8 mouse cellular contexts compared by ENCODE assay signal in the genomic region with DNA sequence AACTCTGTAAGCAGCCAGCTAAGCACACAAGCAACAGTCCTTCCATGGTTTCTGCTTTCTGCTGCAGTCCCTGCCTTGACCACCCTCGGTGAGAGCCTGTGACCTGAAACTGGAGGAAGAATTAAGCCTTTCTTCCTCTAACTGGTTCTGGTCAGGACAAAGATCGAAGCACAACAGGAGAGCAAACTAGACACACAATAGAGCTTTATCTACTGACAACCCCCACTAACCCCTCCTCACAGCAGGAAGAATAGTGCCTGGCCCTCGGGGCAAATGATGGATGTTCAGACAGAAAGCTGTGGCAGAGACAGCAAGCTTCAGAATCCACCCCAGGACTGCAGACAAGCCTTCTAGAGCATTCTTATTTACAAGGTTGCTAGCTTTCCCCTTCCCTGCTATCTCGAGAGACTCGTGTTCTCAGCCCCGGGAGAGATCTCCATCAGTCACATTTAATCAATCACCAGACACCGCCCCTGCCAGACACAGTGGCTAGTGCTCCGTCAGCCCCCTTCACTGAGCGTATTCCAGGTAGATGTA. TPM values are rescaled to one million over a fixed set of nuclear protein-coding genes. Genes with fewer than 3 reads are reported as not detected.
DNase-seq lines count a peak whose midpoint lies in the region; ATAC-seq and TF ChIP-seq lines count a peak whose summit lies in the region.

No protein-coding gene starts in this region.

- 11% methylated on average over 9 of the region's 9 CpGs for whole genome bisulfite sequencing in embryonic facial prominence, embryonic 15.5 days
- WGBS in liver, embryonic 13.5 days (ENCODE audit: insufficient replicate concordance) = 13% methylated on average over 9 of the region's 9 CpGs

- H3K27me3 ChIP-seq in E14TG2a.4 (ENCODE audit: insufficient read depth, low read length) = peaks cover 27% of the 10 kb centered on the region
- peaks cover 14% of the 10 kb centered on the region for H3K27me3 ChIP-seq in embryonic facial prominence, embryonic 15.5 days
- no peaks in the 10 kb centered on the region for H3K27me3 ChIP-seq in liver, embryonic 13.5 days

- H3K4me2 ChIP-seq in embryonic facial prominence, embryonic 15.5 days (replicated peaks) = peak overlapping the region; percentile 24
- H3K4me2 ChIP-seq in liver, embryonic 13.5 days = peak overlapping the region; percentile 23; the same call in 1 of the 2 replicates

- no peaks in the 10 kb centered on the region for H3K36me3 ChIP-seq in E14TG2a.4 (ENCODE audit: insufficient read depth, low read length)
- H3K36me3 ChIP-seq in embryonic facial prominence, embryonic 15.5 days = no peaks in the 10 kb centered on the region
- no peaks in the 10 kb centered on the region for H3K36me3 ChIP-seq in liver, embryonic 13.5 days

- H3K9me3 ChIP-seq in E14TG2a.4 (ENCODE audit: low read length) = no peaks in the 10 kb centered on the region
- H3K9me3 ChIP-seq in embryonic facial prominence, embryonic 15.5 days (replicated peaks) = no peaks in the 10 kb centered on the region
- H3K9me3 ChIP-seq in liver, embryonic 13.5 days (replicated peaks) = no peaks in the 10 kb centered on the region

- peak overlapping the region; percentile 43 for H3K4me3 ChIP-seq in E14TG2a.4 (replicated peaks; ENCODE audit: low read length)
- H3K4me3 ChIP-seq in embryonic facial prominence, embryonic 15.5 days (replicated peaks) = no peak overlapping the region
- no peak overlapping the region for H3K4me3 ChIP-seq in liver, embryonic 13.5 days (replicated peaks)

- H3K4me1 ChIP-seq in E14TG2a.4 (replicated peaks; ENCODE audit: low read depth, low read length) = peaks cover 49% of the 10 kb centered on the region
- peaks cover 11% of the 10 kb centered on the region; the same call in 1 of the 2 replicates for H3K4me1 ChIP-seq in embryonic facial prominence, embryonic 15.5 days
- peaks cover 24% of the 10 kb centered on the region for H3K4me1 ChIP-seq in liver, embryonic 13.5 days (replicated peaks)

- H3K27ac ChIP-seq in embryonic facial prominence, embryonic 15.5 days (replicated peaks) = no peak overlapping the region
- H3K27ac ChIP-seq in liver, embryonic 13.5 days = no peak overlapping the region

- ATAC-seq in embryonic facial prominence, embryonic 15.5 days (ENCODE audit: insufficient number of reproducible peaks, low FRiP score, low TSS enrichment, low read depth) = no peak
- ATAC-seq in liver, embryonic 13.5 days (ENCODE audit: low read depth) = no peak
- no peak for ATAC-seq in granulocyte monocyte progenitor cell, adult 5-6 weeks (replicated peaks; ENCODE audit: poor library complexity, severe bottlenecking)

- peak; percentile 48 to 56 for DNase-seq in cerebellum, postnatal 14 days
- DNase-seq in cerebellum, adult 9-10 months = no peak
- no peak for DNase-seq in liver, embryonic 13.5 days
- DNase-seq in frontal cortex, postnatal 10 days (ENCODE audit: low spot score in 2 of 2) = no peak
- DNase-seq in left cerebral cortex, adult 8-10 months (ENCODE audit: low spot score in 2 of 2) = no peak

- no peak for TF ChIP-seq CTCF in E14TG2a.4 (conservative IDR thresholded peaks at IDR 0.05; ENCODE audit: low read length)

- no peak overlapping the region for H3K9ac ChIP-seq in embryonic facial prominence, embryonic 15.5 days
- H3K9ac ChIP-seq in liver, embryonic 13.5 days = no peak overlapping the region

RNA-seq across cellular contexts. Expression of gene Cd300e, which starts 9.1 kb away (rescaled TPM):
- polyA plus RNA-seq in embryonic facial prominence, embryonic 15.5 days (2015; fragmentation: Nextera tagmentation; extraction: Ambion mirVana) = 0.12 and 0.16 TPM in 2 replicates
- 0.68 and 0.82 TPM in 2 replicates for polyA plus RNA-seq in liver, embryonic 13.5 days (2015; fragmentation: Nextera tagmentation; extraction: Ambion mirVana)
- total RNA-seq in left cerebral cortex, adult 8-10 months (2022) = under 1 TPM; 0.16 to 0.74 (median 0.44) TPM
- not detected in 2 replicates for total RNA-seq in granulocyte monocyte progenitor cell, adult 5-6 weeks (2014; fragmentation: Nextera tagmentation)
- not detected in 2 replicates for total RNA-seq in granulocyte monocyte progenitor cell, adult 5-6 weeks (2017)

RNA-seq across cellular contexts. Expression of gene Rab37, which starts 20.1 kb away (rescaled TPM):
- polyA plus RNA-seq in embryonic facial prominence, embryonic 15.5 days (2015; fragmentation: Nextera tagmentation; extraction: Ambion mirVana) = 1.6 and 2.0 TPM in 2 replicates
- 3.3 and 3.6 TPM in 2 replicates for polyA plus RNA-seq in liver, embryonic 13.5 days (2015; fragmentation: Nextera tagmentation; extraction: Ambion mirVana)
- 1 to 10 TPM; 3.3 to 6.1 (median 4.8) TPM for total RNA-seq in left cerebral cortex, adult 8-10 months (2022)
- 6.5 and 15.1 TPM in 2 replicates for total RNA-seq in granulocyte monocyte progenitor cell, adult 5-6 weeks (2014; fragmentation: Nextera tagmentation)
- total RNA-seq in granulocyte monocyte progenitor cell, adult 5-6 weeks (2017) = 7.1 and 10.0 TPM in 2 replicates

RNA-seq across cellular contexts. Expression of gene Cd300ld3, which starts 22.9 kb away (rescaled TPM):
- polyA plus RNA-seq in embryonic facial prominence, embryonic 15.5 days (2015; fragmentation: Nextera tagmentation; extraction: Ambion mirVana) = not detected in 2 replicates
- not detected in 2 replicates for polyA plus RNA-seq in liver, embryonic 13.5 days (2015; fragmentation: Nextera tagmentation; extraction: Ambion mirVana)
- 1 to 10 TPM in 2 of 4 experiments, not detected in 2; 1.3 to 2.8 TPM for total RNA-seq in left cerebral cortex, adult 8-10 months (2022)
- not detected in 2 replicates for total RNA-seq in granulocyte monocyte progenitor cell, adult 5-6 weeks (2014; fragmentation: Nextera tagmentation)
- total RNA-seq in granulocyte monocyte progenitor cell, adult 5-6 weeks (2017) = not detected in 2 replicates

RNA-seq across cellular contexts. Expression of gene Cd300ld5, which starts 33.5 kb away (rescaled TPM):
- not detected in 2 replicates for polyA plus RNA-seq in embryonic facial prominence, embryonic 15.5 days (2015; fragmentation: Nextera tagmentation; extraction: Ambion mirVana)
- polyA plus RNA-seq in liver, embryonic 13.5 days (2015; fragmentation: Nextera tagmentation; extraction: Ambion mirVana) = not detected in 2 replicates
- total RNA-seq in left cerebral cortex, adult 8-10 months (2022) = 1 to 10 TPM; 1.1 to 2.3 (median 1.2) TPM
- not detected in 2 replicates for total RNA-seq in granulocyte monocyte progenitor cell, adult 5-6 weeks (2014; fragmentation: Nextera tagmentation)
- not detected in 2 replicates for total RNA-seq in granulocyte monocyte progenitor cell, adult 5-6 weeks (2017)

RNA-seq across cellular contexts. Expression of gene Cd300ld4, which starts 44.3 kb away (rescaled TPM):
- polyA plus RNA-seq in embryonic facial prominence, embryonic 15.5 days (2015; fragmentation: Nextera tagmentation; extraction: Ambion mirVana) = not detected in 2 replicates
- not detected in 2 replicates for polyA plus RNA-seq in liver, embryonic 13.5 days (2015; fragmentation: Nextera tagmentation; extraction: Ambion mirVana)
- total RNA-seq in left cerebral cortex, adult 8-10 months (2022) = 1 to 10 TPM in 2 of 4 experiments, under 1 TPM in 1, not detected in 1; 0.46 to 1.6 (median 1.1) TPM
- total RNA-seq in granulocyte monocyte progenitor cell, adult 5-6 weeks (2014; fragmentation: Nextera tagmentation) = not detected in 2 replicates
- not detected in 2 replicates for total RNA-seq in granulocyte monocyte progenitor cell, adult 5-6 weeks (2017)

Comparison
In these comparisons a context has a peak if more than half of its experiments do, and no peak if none do; other contexts are left out.
1. DNase-seq: peak in cerebellum, postnatal 14 days (2 of 2); none in cerebellum, adult 9-10 months (single experiment), liver, embryonic 13.5 days (single experiment), frontal cortex, postnatal 10 days (0 of 2) and left cerebral cortex, adult 8-10 months (0 of 2).